Mouse (Mus musculus) hindbrain, embryonic 10.5 days (tissue): Measurements from ENCODE around the gene Smarca1. TPM values are rescaled to one million over a fixed set of nuclear protein-coding genes. Genes with fewer than 3 reads are reported as not detected.

Source experiments
- polyA plus RNA-seq: library from polyadenylated mRNA; unstranded; fragments of >200 nt; fragmentation: Nextera tagmentation; extraction: Ambion mirVana; gene quantifications from 2 replicates; pipeline ENCODE4 v1.2.1, GENCODE M21; 2016

Gene Smarca1
- polyA plus RNA-seq, 1 experiment from 2014 or later = 16.2 TPM

Other genes starting within 250 kb of the Smarca1 start
- gene Ocrl, start 19.4 kb upstream of the Smarca1 start, polyA plus RNA-seq = 16.2 and 16.5 TPM in 2 replicates
- 3.7 and 3.8 TPM in 2 replicates for gene Apln, start 141.9 kb upstream of the Smarca1 start, polyA plus RNA-seq
- 1.3 and 1.4 TPM in 2 replicates for gene Xpnpep2, start 215.8 kb upstream of the Smarca1 start, polyA plus RNA-seq